9 mouse cellular contexts compared by ENCODE assay signal in the genomic region with DNA sequence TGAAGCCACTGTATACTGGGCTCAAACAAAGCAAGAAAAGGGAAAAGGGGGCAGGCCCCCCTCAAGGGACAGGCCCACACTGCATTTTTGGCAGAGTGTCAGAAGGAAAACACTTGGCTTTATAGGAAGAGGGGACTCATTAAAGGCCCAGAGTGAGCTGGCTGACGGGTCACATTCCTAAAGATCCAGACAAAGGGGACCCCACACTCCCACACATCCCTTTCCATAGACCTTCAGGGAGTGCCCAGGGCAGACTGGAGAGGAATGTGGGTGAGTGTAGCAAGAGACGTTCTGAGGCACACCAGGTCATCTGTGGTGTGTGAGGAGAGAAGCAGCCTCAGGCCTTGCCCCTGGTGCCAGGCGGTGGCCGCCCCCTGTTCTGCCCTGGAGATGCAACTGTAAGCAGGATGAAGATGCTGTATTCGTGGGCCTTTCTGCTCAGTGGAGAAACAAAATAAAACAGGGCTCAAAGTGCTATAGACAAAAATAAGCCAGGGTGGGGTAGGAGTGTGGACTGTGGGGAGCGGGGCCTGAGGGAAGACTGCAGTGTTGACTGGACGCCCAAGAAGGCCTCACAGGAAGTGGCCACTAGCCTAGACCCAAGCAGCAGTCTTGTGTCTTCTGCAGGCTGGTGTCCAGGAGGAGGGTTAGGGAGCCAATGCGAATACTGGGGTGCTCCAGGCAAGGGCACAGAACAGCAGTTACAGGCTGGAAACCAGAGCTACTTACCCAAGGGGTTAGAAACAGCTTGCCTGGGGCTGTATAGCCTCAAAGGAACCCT. TPM values are rescaled to one million over a fixed set of nuclear protein-coding genes. Genes with fewer than 3 reads are reported as not detected.
DNase-seq lines count a peak whose midpoint lies in the region; ATAC-seq and TF ChIP-seq lines count a peak whose summit lies in the region.
"Had no signal": no experiment of that assay in that cellular context is flagged by ENCODE, and none has a peak within 500 bp of the region (broad histone marks: within the 10 kb centered on the region; RNA-seq: fewer than 3 reads in every experiment).

No protein-coding gene starts in this region.

- H3K27ac ChIP-seq in gastrocnemius, adult 2 months: peak overlapping the region; percentile 57
- peak overlapping the region; percentile 5 for H3K27ac ChIP-seq in heart, embryonic 16.5 days (ENCODE audit: low read length)

- H3K4me1 ChIP-seq in heart, embryonic 16.5 days (ENCODE audit: control insufficient read depth, insufficient read depth, low read length): peaks cover 11% of the 10 kb centered on the region

- no peaks in the 10 kb centered on the region for H3K36me3 ChIP-seq in heart, embryonic 16.5 days (ENCODE audit: control insufficient read depth, insufficient read depth)

- ATAC-seq in heart, embryonic 16.5 days (replicated peaks; ENCODE audit: extremely low read depth, insufficient read depth, low FRiP score): no peak

- DNase-seq in gastrocnemius, adult 2 months: no peak
- no peak for DNase-seq in gastrocnemius, adult 8-10 months (ENCODE audit: low spot score in 2 of 2)
- peak; percentile 48 for DNase-seq in lung, postnatal 10 days
- no peak for DNase-seq in lung, postnatal 36 days
- DNase-seq in mesoderm, embryonic 11.5 days (ENCODE audit: low read depth, low spot score): peak; percentile 30
- DNase-seq in layer of hippocampus, adult 11-12 months (ENCODE audit: low spot score): no peak
- no peak for DNase-seq in adrenal gland, postnatal 4 days (ENCODE audit: low spot score in 2 of 2)
- DNase-seq: thymus, postnatal 36 days had no signal

- H3K9ac ChIP-seq in heart, embryonic 16.5 days (ENCODE audit: low read length): 0 out of 2 replicates have a peak overlapping the region, but pooled peaks have one; percentile 2

- H3K4me2 ChIP-seq in heart, embryonic 16.5 days (ENCODE audit: low read depth, low read length): no peak overlapping the region

- TF ChIP-seq CTCF in gastrocnemius, adult 2 months (IDR thresholded peaks at IDR 0.05): no peak

- intact Hi-C loops in gastrocnemius, adult 2 months (cut with DNase I): no loop called here

- no peak overlapping the region for H3K4me3 ChIP-seq in gastrocnemius, adult 2 months
- no peak overlapping the region for H3K4me3 ChIP-seq in heart, embryonic 16.5 days (ENCODE audit: low read length)

- H3K27me3 ChIP-seq in heart, embryonic 16.5 days (ENCODE audit: control insufficient read depth, insufficient read depth, low read length): no peaks in the 10 kb centered on the region

- WGBS in heart, embryonic 16.5 days: 60% methylated on average over 8 of the region's 8 CpGs

- no peaks in the 10 kb centered on the region for H3K9me3 ChIP-seq in heart, embryonic 16.5 days (replicated peaks; ENCODE audit: control insufficient read depth, low read length)

RNA-seq across cellular contexts. Expression of gene Evl, which starts 58.9 kb away (rescaled TPM):
- total RNA-seq in gastrocnemius, adult 2 months (2021): 10 to 100 TPM in 1 of 2 experiments, 1 to 10 TPM in 1; 10.0 to 17.7 TPM
- total RNA-seq in gastrocnemius, adult 8-10 months (2022): 10 to 100 TPM in 1 of 4 experiments, 1 to 10 TPM in 3; 5.5 to 10.1 (median 7.4) TPM
- 25.8 and 31.0 TPM in 2 replicates for polyA plus RNA-seq in heart, embryonic 16.5 days (2015; fragmentation: Nextera tagmentation; extraction: Ambion mirVana)
- 100 to 1,000 TPM; 123 to 135 TPM for total RNA-seq in adrenal gland, postnatal 4 days (2021)

Comparison
In these comparisons a context has a peak if more than half of its experiments do, and no peak if none do; other contexts are left out.
1. DNase-seq: peak in lung, postnatal 10 days (single experiment) and mesoderm, embryonic 11.5 days (single experiment); none in gastrocnemius, adult 2 months (single experiment), gastrocnemius, adult 8-10 months (0 of 2), lung, postnatal 36 days (single experiment), layer of hippocampus, adult 11-12 months (single experiment) and adrenal gland, postnatal 4 days (0 of 2).
2. RNA of gene Evl, which starts 58.9 kb away (total RNA-seq): 123 to 135 TPM in adrenal gland, postnatal 4 days; 10.0 to 17.7 TPM in gastrocnemius, adult 2 months and 5.5 to 10.1 TPM in gastrocnemius, adult 8-10 months; every median in the first group is over 4 times any median in the second.